Mouse (Mus musculus) cerebellum, adult 2 months (tissue): ENCODE data around the gene Gm7544.

ENCODE experiments used
- CTCF ChIP-seq: fragments of 200-500 bp; IDR thresholded peaks from 2 replicates; pipeline ENCODE4 v1.5.1; 2011; ENCODE audit warnings: low read depth, mild to moderate bottlenecking, control low read depth, low read length, moderate library complexity, borderline replicate concordance; ENCODE audit not compliant: insufficient read depth
- POLR2A ChIP-seq: fragments of 200-500 bp; IDR thresholded peaks from 2 replicates; pipeline ENCODE4 v1.6.1; 2011; ENCODE audit warnings: low read length, control low read depth, borderline replicate concordance; ENCODE audit not compliant: insufficient read depth

- no peak for TF ChIP-seq CTCF
- no peak for TF ChIP-seq POLR2A
Measured at GRCm38 (mm10) chr1:82991596-82991995, 35.8 kb upstream of the Gm7544 start.
